Mouse (Mus musculus) heart, embryonic 16.5 days (tissue): ENCODE measurements at regions not wholly inside any gene's neighbourhood (a gene's known extent, or its start where the extent isn't known, plus 50 kb on each side); places are given as distances from the start of the nearest gene placed in this dataset.

Experiments used
- ATAC-seq: fragments of 200-750 bp; cut with Nextera tagmentation; replicated peaks from 2 replicates; pipeline ENCODE4 v1.8.0; 2017; ENCODE audit warnings: moderate number of reproducible peaks; ENCODE audit not compliant: insufficient read depth, low FRiP score; ENCODE audit errors: extremely low read depth
- H3K27ac ChIP-seq: fragments of 300-500 bp; sonication (generic); 2 replicates; pipeline ENCODE4 v1.5.1; 2014; ENCODE audit warnings: mild to moderate bottlenecking, low read length, control low read depth, moderate library complexity
- H3K27me3 ChIP-seq: fragments of 300-500 bp; sonication (generic); 2 replicates; pipeline ENCODE4 v1.6.1; 2014; ENCODE audit warnings: low read length, mixed read lengths; ENCODE audit not compliant: control insufficient read depth, insufficient read depth
- H3K36me3 ChIP-seq: fragments of 300-500 bp; sonication (generic); 2 replicates; pipeline ENCODE4 v1.6.1; 2014; ENCODE audit not compliant: control insufficient read depth, insufficient read depth
- H3K4me1 ChIP-seq: fragments of 300-500 bp; sonication (generic); 2 replicates; pipeline ENCODE4 v1.6.1; 2014; ENCODE audit warnings: low read length, mixed read lengths; ENCODE audit not compliant: control insufficient read depth, insufficient read depth
- H3K4me2 ChIP-seq: fragments of 300-500 bp; sonication (generic); 2 replicates; pipeline ENCODE4 v1.6.1; 2014; ENCODE audit warnings: low read depth, mild to moderate bottlenecking, control low read depth, low read length
- H3K4me3 ChIP-seq: fragments of 300-500 bp; sonication (generic); 2 replicates; pipeline ENCODE4 v1.5.1; 2014; ENCODE audit warnings: mild to moderate bottlenecking, control low read depth, low read length
- H3K9ac ChIP-seq: fragments of 300-500 bp; sonication (generic); 2 replicates; pipeline ENCODE4 v1.6.1; 2014; ENCODE audit warnings: low read length, control low read depth
- H3K9me3 ChIP-seq: fragments of 300-500 bp; sonication (generic); replicated peaks from 2 replicates; pipeline ENCODE4 v1.6.1; 2016; ENCODE audit warnings: low read length; ENCODE audit not compliant: control insufficient read depth
- WGBS: fragments of 180-500 bp; shearing (Covaris S2); extraction: QIAGEN DNeasy Blood & Tissue Kit; methylation state at CpG from one replicate; pipeline ENCODE4 v1.1.7; 2014; 5-methylcytosine and 5-hydroxymethylcytosine counted together

DNA sequence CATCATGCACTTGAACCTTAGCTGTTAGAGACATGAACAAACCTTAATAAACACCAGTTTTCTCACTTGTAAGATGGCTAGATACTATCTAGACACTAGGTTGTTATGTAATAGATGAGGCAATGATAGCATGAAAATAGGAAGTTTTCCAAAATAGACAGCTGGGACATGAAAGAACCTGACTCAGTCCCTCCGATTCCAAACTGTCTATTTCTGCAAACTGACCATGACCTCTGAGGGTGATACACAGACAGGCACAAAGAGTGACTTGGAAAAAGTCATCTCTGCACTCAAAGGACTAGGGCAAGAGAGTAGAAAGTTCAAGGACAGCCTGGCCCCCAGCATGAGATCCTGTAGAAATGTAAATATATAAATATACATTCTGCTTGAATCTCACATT lies 115.9 kb downstream of the Kctd12 start:
- Histone ChIP-seq H3K9ac (no peak overlapping the region), H3K27me3 (no peaks in the 10 kb centered on the region), H3K4me1 (no peaks in the 10 kb centered on the region), H3K36me3 (no peaks in the 10 kb centered on the region), H3K9me3 (no peaks in the 10 kb centered on the region), H3K27ac (no peak overlapping the region), H3K4me3 (no peak overlapping the region), H3K4me2 (no peak overlapping the region)
- 71% methylated on average over 1 of the region's 1 CpGs for WGBS
- ATAC-seq, result no peak

DNA sequence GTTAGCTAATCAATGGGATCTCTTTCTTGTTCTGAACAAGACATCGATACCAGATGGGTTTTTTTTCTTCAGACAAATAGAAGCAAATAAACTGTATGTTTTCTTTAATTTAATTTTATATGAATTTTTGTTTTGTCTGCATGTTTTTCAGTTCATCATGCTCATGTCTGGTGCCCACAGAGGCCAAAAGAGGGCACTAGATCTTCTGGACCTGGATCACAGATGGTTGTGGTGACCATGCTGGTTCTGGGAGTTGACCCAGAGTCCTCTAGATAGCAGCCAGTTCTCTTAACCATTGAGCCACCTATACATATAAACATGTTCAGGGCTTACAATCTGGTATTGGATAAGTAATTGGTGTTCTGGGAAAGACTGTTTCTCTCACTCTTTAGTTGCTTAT lies 120.7 kb downstream of the Kctd12 start:
- Histone ChIP-seq H3K27ac (no peak overlapping the region), H3K4me2 (no peak overlapping the region), H3K4me1 (no peaks in the 10 kb centered on the region), H3K9ac (no peak overlapping the region), H3K4me3 (no peak overlapping the region), H3K36me3 (no peaks in the 10 kb centered on the region), H3K9me3 (no peaks in the 10 kb centered on the region), H3K27me3 (no peaks in the 10 kb centered on the region)
- no peak for ATAC-seq
- 85% methylated on average over 1 of the region's 1 CpGs for WGBS

DNA sequence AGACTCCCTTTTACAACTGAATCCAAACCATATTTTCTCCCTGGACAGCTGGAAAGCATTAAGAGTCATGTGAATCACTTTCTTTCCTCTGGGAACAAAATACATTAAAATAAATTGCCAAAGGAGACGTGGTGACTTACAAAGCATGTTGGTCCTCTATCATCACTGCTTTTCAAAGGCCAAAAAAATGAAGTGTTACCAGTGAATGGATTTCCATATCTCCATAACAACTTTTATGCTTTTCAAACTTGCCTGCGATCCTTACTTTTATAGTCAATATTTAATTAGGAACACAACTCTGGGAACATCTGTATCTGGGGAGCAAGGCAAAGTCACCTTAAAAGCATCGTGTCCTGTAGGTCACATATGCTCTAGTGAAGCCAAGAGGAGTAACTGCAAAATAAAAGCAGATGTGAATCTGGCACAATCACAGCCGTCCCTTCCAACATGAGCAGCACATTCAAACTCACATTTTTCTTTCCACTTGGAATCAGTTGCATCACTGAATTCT lies 123.0 kb downstream of the Kctd12 start:
- H3K27me3 ChIP-seq, result no peaks in the 10 kb centered on the region
- H3K9me3 ChIP-seq, result no peaks in the 10 kb centered on the region
- H3K36me3 ChIP-seq, result no peaks in the 10 kb centered on the region
- no peak overlapping the region for H3K4me2 ChIP-seq
- no peak for ATAC-seq
- no peak overlapping the region for H3K9ac ChIP-seq
- no peak overlapping the region for H3K4me3 ChIP-seq
- H3K27ac ChIP-seq, result no peak overlapping the region; the same call in 1 of the 2 replicates
- 67% methylated on average over 4 of the region's 4 CpGs for WGBS
- no peaks in the 10 kb centered on the region for H3K4me1 ChIP-seq

DNA sequence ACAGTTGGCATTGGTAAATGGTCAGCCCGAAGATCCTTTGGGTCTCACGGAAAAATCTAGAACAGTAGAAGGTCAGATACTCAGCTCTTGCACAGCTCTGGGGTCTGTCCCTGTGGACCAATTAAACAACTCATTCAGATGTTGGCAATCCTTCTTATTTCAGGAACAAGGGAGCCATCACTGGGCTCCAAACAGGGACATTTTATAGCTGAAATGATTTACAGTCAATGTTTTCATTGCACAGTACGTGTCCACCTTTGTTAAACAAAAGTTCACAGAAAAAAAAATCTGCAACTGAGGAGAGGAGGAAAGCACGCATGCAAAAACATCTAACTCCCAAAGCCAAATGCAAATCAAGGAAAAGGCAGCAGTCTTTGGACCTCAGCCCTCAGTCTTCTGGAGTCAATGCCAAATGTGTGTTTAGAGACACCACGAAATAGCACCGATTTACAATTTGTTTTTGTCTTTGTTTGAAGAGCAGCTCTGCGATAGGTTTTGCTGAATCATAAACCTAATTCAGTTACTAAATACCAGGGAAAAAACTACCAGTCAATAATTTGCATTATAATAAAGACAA lies 127.1 kb downstream of the Kctd12 start:
- Histone ChIP-seq H3K4me2 (no peak overlapping the region), H3K9ac (no peak overlapping the region), H3K9me3 (no peaks in the 10 kb centered on the region), H3K27ac (no peak overlapping the region), H3K4me3 (no peak overlapping the region), H3K27me3 (no peaks in the 10 kb centered on the region), H3K36me3 (no peaks in the 10 kb centered on the region), H3K4me1 (no peaks in the 10 kb centered on the region)
- 68% methylated on average over 7 of the region's 7 CpGs for WGBS
- ATAC-seq, result no peak

DNA sequence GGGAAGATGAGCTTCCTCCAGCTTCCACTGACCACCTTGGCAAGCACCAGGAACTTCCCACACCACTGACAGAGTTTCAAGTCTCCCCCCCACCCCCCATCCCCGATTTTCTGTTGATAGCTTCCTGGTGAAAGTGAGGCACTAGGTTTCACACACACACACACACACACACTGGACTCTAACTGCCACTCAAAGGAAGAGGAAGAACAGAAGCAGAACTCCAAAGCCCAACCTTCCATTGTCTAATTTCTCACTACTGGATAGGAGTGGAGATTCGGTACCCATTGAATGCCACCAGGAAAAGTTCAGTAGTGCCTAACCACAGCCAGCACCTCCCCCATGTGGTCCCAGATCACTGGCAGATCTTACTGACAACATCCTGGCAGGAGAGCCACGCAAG lies 138.7 kb downstream of the Kctd12 start:
- ATAC-seq, result no peak
- Histone ChIP-seq H3K9me3 (no peaks in the 10 kb centered on the region), H3K27ac (no peak overlapping the region), H3K27me3 (no peaks in the 10 kb centered on the region), H3K4me3 (no peak overlapping the region), H3K4me1 (no peaks in the 10 kb centered on the region), H3K36me3 (no peaks in the 10 kb centered on the region), H3K9ac (no peak overlapping the region), H3K4me2 (no peak overlapping the region)
- WGBS, result 57% methylated on average over 3 of the region's 3 CpGs

DNA sequence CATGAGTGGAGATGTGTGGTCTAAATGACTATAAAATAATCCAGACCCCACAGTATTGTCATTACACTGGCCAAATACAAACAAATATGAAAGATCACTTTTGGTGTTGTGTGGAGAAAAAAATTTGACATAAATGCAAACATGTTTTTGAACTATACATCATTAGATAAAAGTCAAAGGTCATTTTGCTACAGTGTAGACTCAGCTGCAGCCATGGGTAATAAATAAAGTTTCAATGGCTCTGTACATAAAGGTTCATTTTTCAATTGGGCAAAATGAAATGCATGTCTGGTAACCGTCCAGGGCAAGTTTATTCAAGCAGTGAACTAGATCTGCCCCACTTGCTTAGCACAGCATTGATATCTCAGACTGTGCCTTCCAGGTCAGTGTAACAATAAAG lies 144.8 kb downstream of the Kctd12 start:
- no peak for ATAC-seq
- Histone ChIP-seq H3K4me1 (no peaks in the 10 kb centered on the region), H3K27ac (no peak overlapping the region), H3K4me3 (no peak overlapping the region), H3K36me3 (no peaks in the 10 kb centered on the region), H3K9ac (no peak overlapping the region), H3K4me2 (no peak overlapping the region), H3K27me3 (no peaks in the 10 kb centered on the region), H3K9me3 (no peaks in the 10 kb centered on the region)
- WGBS, result 71% methylated on average over 1 of the region's 1 CpGs

DNA sequence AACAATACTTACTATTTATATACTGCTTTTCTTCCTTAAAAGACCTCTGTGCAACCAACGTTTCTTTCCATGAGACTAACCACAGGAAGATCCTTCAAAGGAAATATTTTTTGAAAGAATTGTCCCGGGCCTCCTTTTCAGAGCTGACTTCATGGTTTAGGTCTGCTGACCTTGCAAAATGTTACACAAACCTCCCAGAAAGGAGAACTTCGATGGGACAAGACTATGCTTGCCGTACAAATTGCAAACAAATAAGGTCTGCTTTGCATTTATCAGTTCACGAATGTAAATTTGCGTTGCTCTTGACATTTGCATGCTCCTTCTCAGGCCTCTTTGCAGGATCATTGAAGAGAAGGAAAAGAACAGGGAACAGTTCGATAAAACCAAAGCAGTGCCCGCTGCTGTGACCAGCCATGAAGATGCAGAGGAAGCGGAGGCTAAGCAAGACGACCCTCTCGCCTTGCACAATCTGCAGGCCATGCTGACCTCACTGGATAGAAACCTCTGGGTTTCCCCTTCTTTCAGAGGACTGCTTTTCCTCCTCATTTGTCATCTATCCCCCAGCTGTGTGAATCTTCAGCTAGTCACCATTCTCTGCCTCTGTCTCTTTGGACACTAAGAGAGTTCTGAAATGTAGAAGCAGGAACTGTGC lies 147.2 kb downstream of the Kctd12 start:
- Histone ChIP-seq H3K27ac (no peak overlapping the region), H3K9me3 (no peaks in the 10 kb centered on the region), H3K4me1 (no peaks in the 10 kb centered on the region), H3K4me2 (no peak overlapping the region), H3K27me3 (no peaks in the 10 kb centered on the region), H3K4me3 (no peak overlapping the region), H3K36me3 (no peaks in the 10 kb centered on the region), H3K9ac (no peak overlapping the region)
- 70% methylated on average over 11 of the region's 11 CpGs for WGBS
- ATAC-seq, result no peak

DNA sequence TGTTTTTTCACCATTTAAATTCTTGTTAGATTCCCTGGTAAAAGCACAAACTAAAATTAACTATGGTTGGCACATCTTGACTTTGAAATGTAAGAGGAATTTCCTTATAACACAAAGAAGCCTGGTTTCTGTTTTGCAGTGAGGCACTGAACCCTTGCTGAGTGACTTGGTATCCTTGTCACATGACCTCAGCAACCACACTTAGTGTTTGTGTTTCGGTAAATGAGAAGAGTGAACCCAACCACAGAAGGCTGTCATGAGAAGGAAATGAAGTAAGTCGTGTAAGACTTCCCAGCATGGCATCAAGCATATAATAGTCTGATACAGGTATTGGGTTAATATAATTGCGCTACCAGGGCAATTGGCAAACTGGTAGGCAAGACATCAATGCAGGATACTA lies 154.0 kb downstream of the Kctd12 start:
- Histone ChIP-seq H3K9me3 (no peaks in the 10 kb centered on the region), H3K36me3 (no peaks in the 10 kb centered on the region), H3K4me1 (peaks cover 7% of the 10 kb centered on the region), H3K4me3 (no peak overlapping the region), H3K27me3 (no peaks in the 10 kb centered on the region), H3K4me2 (no peak overlapping the region), H3K27ac (no peak overlapping the region), H3K9ac (no peak overlapping the region)
- no peak for ATAC-seq
- 82% methylated on average over 3 of the region's 3 CpGs for WGBS

DNA sequence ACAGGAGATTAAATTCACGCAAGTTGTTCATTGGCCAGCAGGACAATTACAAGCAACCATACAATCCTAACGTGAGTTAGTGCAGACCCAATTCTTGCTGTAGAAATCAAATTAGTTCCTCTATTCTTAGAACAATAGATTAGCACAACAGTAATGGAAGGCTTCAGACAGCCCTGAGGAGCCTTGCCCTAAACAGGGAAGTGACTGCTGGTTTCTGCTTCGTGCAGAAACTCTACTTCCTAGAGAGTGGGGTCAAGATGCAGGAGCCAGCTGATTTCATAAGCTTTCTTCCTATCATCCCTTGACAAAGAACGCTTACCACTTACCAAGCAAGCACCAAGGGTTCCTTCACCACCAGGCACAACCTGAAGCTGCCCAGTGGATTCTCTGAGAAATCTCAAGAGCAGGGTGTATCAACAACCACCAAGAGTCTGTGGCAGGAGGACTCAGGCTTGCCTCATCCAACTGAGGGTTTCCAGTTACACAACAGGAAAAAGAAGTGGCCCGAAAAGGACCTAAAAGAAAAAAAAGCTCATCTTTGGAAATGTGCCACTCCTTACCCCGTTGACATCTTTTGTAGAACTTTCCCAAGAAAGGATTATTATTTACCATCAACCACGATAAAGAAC lies 154.6 kb downstream of the Kctd12 start:
- Histone ChIP-seq H3K9me3 (no peaks in the 10 kb centered on the region), H3K36me3 (no peaks in the 10 kb centered on the region), H3K4me3 (no peak overlapping the region), H3K27me3 (no peaks in the 10 kb centered on the region), H3K4me1 (peaks cover 7% of the 10 kb centered on the region), H3K9ac (no peak overlapping the region), H3K4me2 (no peak overlapping the region), H3K27ac (no peak overlapping the region)
- no peak for ATAC-seq
- 66% methylated on average over 7 of the region's 7 CpGs for WGBS
